Mouse (Mus musculus) gastrocnemius, postnatal 4 days (tissue): ENCODE data around the gene Fopnl. TPM values are rescaled to one million over a fixed set of nuclear protein-coding genes. Genes with fewer than 3 reads are reported as not detected.

ENCODE experiments used
- DNase-seq, 2 experiments: peaks; one replicate each; pipeline ENCODE4 v3.0.0; 2021 to 2022; ENCODE audit warnings: low spot score in 2 of 2, mixed read lengths in 2 of 2
- total RNA-seq, 2 experiments: library from RNA; stranded (reverse); gene quantifications; 2 replicates each; pipeline ENCODE4 v1.2.3; 2021

The Fopnl gene
- total RNA-seq, 2 experiments from 2014 or later = 59.5 to 60.6 TPM

DNA sequence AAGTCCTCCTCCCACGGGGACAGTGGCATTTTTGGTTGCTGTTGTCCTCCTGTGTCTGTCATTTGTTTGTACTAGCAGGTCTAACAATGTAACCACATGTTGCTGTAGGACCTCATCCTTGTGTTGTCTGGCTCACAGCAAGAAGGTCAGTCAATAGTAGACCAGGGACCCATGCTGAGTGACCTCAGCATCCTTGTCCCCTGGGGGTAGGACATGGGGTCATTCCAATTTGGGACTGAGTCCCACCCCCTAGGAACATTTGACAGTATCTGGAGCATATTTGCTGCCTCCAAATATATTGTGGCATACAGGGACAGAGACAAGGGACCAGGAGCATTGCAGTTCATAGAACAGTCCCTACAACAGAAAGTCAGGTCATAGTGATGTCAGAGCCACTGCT, 67.3 kb downstream of the Fopnl start:
- no peak for DNase-seq

Other genes with a start within 250 kb of the Fopnl start
- 10 to 100 TPM; 39.2 to 40.0 TPM for gene Nde1, start 154.1 kb downstream of the Fopnl start, total RNA-seq
- 10 to 100 TPM; 29.4 to 32.0 TPM for gene Marf1, start 154.1 kb downstream of the Fopnl start, total RNA-seq
- gene Myh11, start 26.0 kb downstream of the Fopnl start, total RNA-seq = 10 to 100 TPM; 20.9 to 30.4 TPM
- 10 to 100 TPM; 25.9 to 29.4 TPM for gene Abcc1, start 44.2 kb upstream of the Fopnl start, total RNA-seq
- not detected for gene A630010A05Rik, start 244.9 kb upstream of the Fopnl start, total RNA-seq